In the genomic region with DNA sequence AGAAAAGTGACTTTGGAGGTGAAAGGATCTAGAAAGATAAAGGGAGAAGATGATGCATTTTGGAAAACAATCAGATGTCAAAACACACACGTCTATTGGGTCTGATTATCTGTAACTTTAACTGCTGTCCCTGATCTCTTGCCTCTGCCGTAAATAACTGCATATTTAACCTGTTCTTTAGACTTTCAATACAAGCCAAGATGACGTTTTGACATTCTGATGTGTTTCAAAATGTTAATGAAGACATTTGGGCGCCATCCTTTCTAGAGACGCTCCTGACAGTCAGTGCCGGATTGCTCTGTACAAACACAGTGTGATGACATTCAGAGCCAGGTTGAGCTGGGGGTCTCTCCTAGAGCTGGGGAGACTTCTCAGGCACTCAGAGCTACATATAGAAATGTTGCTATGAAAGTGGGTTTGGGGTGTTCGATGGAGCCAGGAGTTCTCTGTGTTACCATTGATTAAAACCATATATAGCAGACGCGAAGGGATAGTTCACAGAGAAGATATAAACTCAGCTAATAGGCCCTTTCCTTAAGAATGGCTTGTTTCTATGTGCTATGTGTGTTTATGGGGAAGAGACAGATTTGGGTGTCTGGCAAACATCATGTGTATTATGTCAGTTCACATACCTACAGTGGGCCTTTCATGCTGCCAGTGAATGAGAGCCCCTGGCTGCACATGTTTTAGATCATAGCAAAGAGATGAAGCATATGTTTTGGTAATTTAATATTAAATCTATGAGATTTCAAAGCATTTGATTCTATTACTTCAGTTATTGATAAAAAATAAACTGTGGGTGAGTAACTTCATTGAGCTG, we compare ENCODE assay signal across 8 mouse cellular contexts.
DNase-seq lines count a peak whose midpoint lies in the region; ATAC-seq lines count a peak whose summit lies in the region.

No protein-coding gene starts in this region.

- no peak for DNase-seq in heart, postnatal 25 days (ENCODE audit: low spot score)
- peak; percentile 44 for DNase-seq in T-cell, adult 2 months (ENCODE audit: low spot score)
- DNase-seq in gastrocnemius, postnatal 25 days = no peak
- no peak for DNase-seq in right cerebral cortex, postnatal 36 days (ENCODE audit: low spot score in 2 of 2)
- DNase-seq in layer of hippocampus, adult 11-12 months (ENCODE audit: low spot score) = no peak

- peak overlapping the region; percentile 92 for H3K9ac ChIP-seq in heart, embryonic 13.5 days
- peak overlapping the region; percentile 11; the same call in 1 of the 2 replicates for H3K9ac ChIP-seq in hindbrain, embryonic 13.5 days
- H3K9ac ChIP-seq in midbrain, embryonic 13.5 days (replicated peaks) = no peak overlapping the region

- H3K4me3 ChIP-seq in heart, embryonic 13.5 days = peak overlapping the region; percentile 79
- peak overlapping the region; percentile 65 for H3K4me3 ChIP-seq in hindbrain, embryonic 13.5 days
- peak overlapping the region; percentile 61 for H3K4me3 ChIP-seq in midbrain, embryonic 13.5 days (replicated peaks)

- WGBS in heart, embryonic 13.5 days = 50% methylated on average over 9 of the region's 9 CpGs
- WGBS in hindbrain, embryonic 13.5 days = 65% methylated on average over 9 of the region's 9 CpGs
- WGBS in midbrain, embryonic 13.5 days = 70% methylated on average over 9 of the region's 9 CpGs

- H3K4me1 ChIP-seq in heart, embryonic 13.5 days = peaks cover 63% of the 10 kb centered on the region
- peaks cover 12% of the 10 kb centered on the region for H3K4me1 ChIP-seq in hindbrain, embryonic 13.5 days (replicated peaks)
- peaks cover 8% of the 10 kb centered on the region for H3K4me1 ChIP-seq in midbrain, embryonic 13.5 days (replicated peaks)

- no peaks in the 10 kb centered on the region for H3K9me3 ChIP-seq in heart, embryonic 13.5 days
- no peaks in the 10 kb centered on the region for H3K9me3 ChIP-seq in hindbrain, embryonic 13.5 days
- H3K9me3 ChIP-seq in midbrain, embryonic 13.5 days = no peaks in the 10 kb centered on the region

- no peaks in the 10 kb centered on the region for H3K27me3 ChIP-seq in heart, embryonic 13.5 days (replicated peaks)
- peaks cover 93% of the 10 kb centered on the region for H3K27me3 ChIP-seq in hindbrain, embryonic 13.5 days
- H3K27me3 ChIP-seq in midbrain, embryonic 13.5 days = peaks cover 86% of the 10 kb centered on the region

- H3K4me2 ChIP-seq in heart, embryonic 13.5 days = peak overlapping the region; percentile 97
- peak overlapping the region; percentile 88; the same call in 1 of the 2 replicates for H3K4me2 ChIP-seq in hindbrain, embryonic 13.5 days
- no peak overlapping the region for H3K4me2 ChIP-seq in midbrain, embryonic 13.5 days (replicated peaks)

- intact Hi-C loops in heart, postnatal 25 days (cut with DNase I) = loop anchor here (2.0 to 5.0 kb wide), 4 partner anchors 13 to 245 kb away; no protein-coding TSS in a partner anchor

- H3K36me3 ChIP-seq in heart, embryonic 13.5 days = peaks cover 4% of the 10 kb centered on the region; the same call in 1 of the 2 replicates
- H3K36me3 ChIP-seq in hindbrain, embryonic 13.5 days = no peaks in the 10 kb centered on the region
- H3K36me3 ChIP-seq in midbrain, embryonic 13.5 days = no peaks in the 10 kb centered on the region

- peak overlapping the region; percentile 95 for H3K27ac ChIP-seq in heart, embryonic 13.5 days (replicated peaks)
- no peak overlapping the region for H3K27ac ChIP-seq in hindbrain, embryonic 13.5 days
- no peak overlapping the region for H3K27ac ChIP-seq in midbrain, embryonic 13.5 days

- no peak for ATAC-seq in heart, embryonic 13.5 days (ENCODE audit: extremely low read depth, insufficient number of reproducible peaks, low FRiP score, low TSS enrichment)
- no peak for ATAC-seq in hindbrain, embryonic 13.5 days (ENCODE audit: low FRiP score)
- ATAC-seq in midbrain, embryonic 13.5 days = no peak
